Mouse (Mus musculus): ENCODE measurements at regions not wholly inside any gene's neighbourhood (a gene's known extent, or its start where the extent isn't known, plus 50 kb on each side); places are given as distances from the start of the nearest gene placed in this dataset.
A peak's percentile ranks its signal among the peaks of the same experiment; 100 is the strongest.
"Not testable (repeated sequence)": the region's sequence is repeated elsewhere in the genome, so short reads cannot be mapped to it uniquely, and the experiment has no call there.

GRCm38 (mm10) chr12:47164736-47165135 lies 346.0 kb upstream of the Nova1 start:
- peak; percentile 77 for ATAC-seq (ENCODE audit: insufficient number of reproducible peaks, low FRiP score, low TSS enrichment)

DNA sequence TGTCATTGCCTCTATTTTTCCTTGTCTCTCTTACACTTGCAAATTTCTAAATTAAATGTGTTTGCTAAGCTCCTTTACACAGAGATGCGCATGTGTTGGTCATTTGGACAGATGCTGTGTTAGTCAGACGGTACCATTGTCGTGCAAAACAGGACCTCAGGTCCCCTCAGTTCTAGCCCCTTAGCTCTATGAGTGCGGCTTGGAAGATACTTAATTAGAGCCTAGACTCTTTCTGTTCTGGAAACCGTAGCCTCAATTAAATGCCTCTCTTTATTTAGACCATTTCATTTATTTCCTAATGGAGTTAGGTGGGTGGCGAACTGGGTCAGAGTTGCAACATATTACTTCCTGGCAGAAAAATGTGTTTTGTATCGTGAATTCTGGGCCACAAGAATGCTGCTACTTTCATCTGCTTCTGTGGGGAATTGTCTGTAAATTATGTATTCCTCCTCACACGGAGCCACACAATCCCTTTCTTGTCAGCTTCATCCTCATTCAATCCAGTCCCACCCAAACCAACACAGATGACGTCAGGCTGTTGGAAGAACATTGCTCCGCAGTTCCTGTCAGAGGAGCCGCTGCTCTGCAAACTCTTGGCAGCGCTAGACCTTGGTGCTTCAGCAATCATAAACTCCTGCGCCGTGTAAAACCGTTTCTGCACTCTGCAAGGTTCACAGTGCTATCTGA lies 345.4 kb upstream of the Nova1 start:
- peak; percentile 72 for ATAC-seq (ENCODE audit: insufficient number of reproducible peaks, low FRiP score, low TSS enrichment)

DNA sequence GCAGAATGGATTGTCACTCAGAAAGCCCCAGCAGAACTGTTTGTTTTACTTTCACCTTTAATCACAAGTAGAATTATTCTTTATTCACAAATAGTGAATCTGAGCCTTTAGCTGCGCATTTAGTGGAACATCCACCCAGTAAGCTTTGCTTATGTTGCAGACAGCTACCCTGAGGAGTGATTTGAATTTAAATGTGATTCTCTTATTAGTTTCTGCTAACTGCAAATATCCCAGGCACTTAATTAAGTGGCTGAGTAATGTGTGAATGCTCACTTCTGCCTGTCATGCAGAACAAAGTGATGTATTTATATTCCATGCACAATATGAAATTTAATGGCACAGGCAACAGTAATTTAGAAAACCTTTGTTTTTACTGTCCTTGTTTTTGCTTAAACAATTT lies 344.4 kb upstream of the Nova1 start:
- ATAC-seq (ENCODE audit: insufficient number of reproducible peaks, low FRiP score, low TSS enrichment), result no peak

- ATAC-seq (ENCODE audit: insufficient number of reproducible peaks, low FRiP score, low TSS enrichment), result peak; percentile 76
Measured at GRCm38 (mm10) chr12:47162624-47163151, 344.0 kb upstream of the Nova1 start.

DNA sequence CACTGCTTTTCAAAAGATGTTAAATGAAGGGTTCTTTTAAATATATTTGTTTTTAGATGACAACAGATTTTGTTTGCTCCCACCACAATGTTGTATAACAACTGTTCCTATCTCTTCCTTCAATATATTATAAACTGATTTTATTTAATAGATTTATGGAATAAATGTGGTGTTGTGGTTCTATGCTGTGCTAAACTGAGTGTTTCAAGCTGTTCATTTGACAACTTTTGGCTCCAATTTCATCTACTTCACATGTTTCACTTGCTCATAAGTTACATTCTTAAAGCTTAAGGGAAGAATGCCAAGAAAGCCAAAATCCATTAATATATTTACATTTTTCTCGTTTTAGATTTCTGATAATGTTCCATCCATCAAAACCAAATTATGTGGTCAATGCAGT lies 341.9 kb upstream of the Nova1 start:
- no peak for ATAC-seq (ENCODE audit: insufficient number of reproducible peaks, low FRiP score, low TSS enrichment)

- ATAC-seq (ENCODE audit: insufficient number of reproducible peaks, low FRiP score, low TSS enrichment), result not testable (repeated sequence)
Measured at GRCm38 (mm10) chr12:47155916-47156315, 337.2 kb upstream of the Nova1 start.

DNA sequence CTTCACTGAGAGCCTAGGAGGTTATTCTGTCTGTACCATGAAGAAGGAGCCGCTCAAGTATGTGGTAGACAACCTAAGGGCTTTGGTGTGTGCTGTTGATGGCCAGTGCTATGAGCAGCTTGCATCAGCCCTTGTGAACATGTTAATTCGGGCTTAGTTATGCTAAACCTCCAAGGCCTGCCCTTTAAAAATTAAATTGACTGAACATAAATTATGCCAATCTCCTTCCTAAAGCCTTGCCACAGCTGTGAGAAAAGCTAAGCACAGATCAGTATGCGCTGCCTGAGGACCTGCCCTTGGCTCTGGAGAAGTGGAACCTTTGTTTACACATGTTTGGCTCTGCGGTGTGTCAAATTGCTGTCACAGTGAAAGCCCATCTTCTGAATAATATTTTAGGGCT lies 321.9 kb upstream of the Nova1 start:
- ATAC-seq (ENCODE audit: insufficient number of reproducible peaks, low FRiP score, low TSS enrichment), result no peak

DNA sequence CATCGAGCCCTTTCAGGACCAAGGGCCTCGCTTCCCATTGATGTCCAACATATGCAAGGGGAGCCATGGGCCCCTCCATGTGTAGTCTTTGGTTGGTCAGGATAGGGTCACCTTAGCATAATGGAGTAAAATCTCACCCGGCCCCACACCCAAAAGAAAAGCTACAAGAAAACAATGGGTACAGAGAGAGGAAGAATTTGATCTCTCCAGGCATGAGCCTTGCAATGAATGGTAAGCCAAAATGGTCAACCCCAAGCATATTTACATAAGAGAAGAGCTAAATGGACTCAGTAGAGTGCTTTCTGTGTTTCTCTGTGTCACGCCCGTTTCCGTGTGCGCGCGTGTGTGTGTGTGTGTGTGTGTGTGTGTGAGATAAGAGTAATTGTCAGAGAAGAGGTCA lies 311.1 kb upstream of the Nova1 start:
- no peak for ATAC-seq (ENCODE audit: insufficient number of reproducible peaks, low FRiP score, low TSS enrichment)

DNA sequence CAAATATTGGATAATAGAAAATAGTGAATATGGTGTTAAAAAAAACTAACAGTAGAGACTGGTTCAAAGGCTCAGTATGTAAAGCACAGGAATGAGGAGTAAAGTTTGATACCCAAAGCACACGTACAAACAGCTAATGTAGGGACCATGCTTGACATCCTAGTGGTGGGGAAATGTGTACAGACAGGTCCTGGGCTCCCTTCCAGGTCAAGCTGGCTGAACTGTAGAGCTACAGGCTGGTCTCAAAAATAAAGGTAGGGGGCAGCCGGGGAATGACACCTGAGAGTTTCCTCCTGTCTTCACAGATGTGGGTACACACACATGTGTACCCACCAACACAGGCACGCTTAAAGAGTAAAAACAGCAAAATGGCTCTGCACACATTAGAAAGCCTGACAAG lies 309.9 kb upstream of the Nova1 start:
- ATAC-seq (ENCODE audit: insufficient number of reproducible peaks, low FRiP score, low TSS enrichment), result no peak

- ATAC-seq (ENCODE audit: insufficient number of reproducible peaks, low FRiP score, low TSS enrichment), result no peak
Measured at GRCm38 (mm10) chr12:47121426-47121825, 302.7 kb upstream of the Nova1 start.

DNA sequence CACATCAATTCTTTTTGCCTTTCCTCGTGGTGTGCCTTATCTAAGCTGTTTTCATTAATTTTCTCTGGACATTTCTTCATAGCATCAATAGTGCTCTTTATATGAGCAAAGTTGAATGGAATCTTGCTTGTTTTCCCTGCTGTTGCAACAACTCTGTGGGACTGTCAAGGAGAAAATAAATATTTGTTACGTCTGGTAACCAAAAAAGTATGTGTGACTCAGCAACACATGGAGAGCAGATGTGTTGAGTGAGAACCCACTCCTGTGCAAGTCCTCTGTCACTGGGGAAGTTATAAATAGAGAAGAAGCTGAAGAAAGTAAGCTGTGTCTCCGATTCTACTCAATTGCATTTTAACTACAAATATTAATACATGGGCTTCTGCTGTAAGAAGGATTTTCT lies 298.8 kb upstream of the Nova1 start:
- ATAC-seq (ENCODE audit: insufficient number of reproducible peaks, low FRiP score, low TSS enrichment), result no peak

DNA sequence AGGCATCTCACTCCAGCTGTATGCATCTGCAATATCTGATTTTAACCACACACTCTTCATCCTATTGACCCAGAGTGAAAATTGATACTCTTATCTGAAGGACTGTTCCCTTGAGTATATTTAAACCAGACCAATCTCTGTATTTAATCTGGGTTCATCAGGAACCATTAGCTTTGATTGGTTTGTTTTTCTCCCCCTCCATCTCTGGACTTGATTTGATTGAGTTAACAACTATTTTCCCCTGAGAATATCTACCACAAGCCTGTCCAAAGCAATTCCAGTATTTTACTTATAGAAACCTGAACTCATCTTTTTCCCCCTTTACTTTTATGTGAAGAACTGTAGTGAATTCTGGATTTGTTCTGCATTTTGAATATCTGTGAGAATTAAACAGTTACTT lies 270.5 kb upstream of the Nova1 start:
- no peak for ATAC-seq (ENCODE audit: insufficient number of reproducible peaks, low FRiP score, low TSS enrichment)

- no peak for ATAC-seq (ENCODE audit: insufficient number of reproducible peaks, low FRiP score, low TSS enrichment)
Measured at GRCm38 (mm10) chr12:47074961-47075360, 256.2 kb upstream of the Nova1 start.

DNA sequence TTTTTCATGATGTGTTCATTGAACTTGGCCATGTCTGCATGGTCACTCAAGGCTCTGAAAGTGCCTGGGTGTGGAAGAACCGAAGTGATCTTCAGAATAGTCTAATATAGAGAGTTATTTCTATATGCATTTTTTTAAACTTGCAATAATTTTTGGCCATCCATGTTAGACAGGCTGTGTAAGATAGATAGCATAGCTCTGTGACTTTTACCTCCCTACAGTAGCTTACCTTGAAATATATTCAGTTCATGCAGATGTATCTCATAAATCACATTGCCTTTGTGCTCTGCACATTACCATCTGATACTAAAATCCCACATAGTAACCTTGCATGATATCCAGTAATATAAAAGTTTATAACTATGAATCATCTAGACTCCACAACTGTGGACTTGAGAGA lies 233.7 kb upstream of the Nova1 start:
- no peak for ATAC-seq (ENCODE audit: insufficient number of reproducible peaks, low FRiP score, low TSS enrichment)

- ATAC-seq (ENCODE audit: insufficient number of reproducible peaks, low FRiP score, low TSS enrichment), result no peak
Measured at GRCm38 (mm10) chr12:47020810-47021348, 202.2 kb upstream of the Nova1 start.

- ATAC-seq (ENCODE audit: insufficient number of reproducible peaks, low FRiP score, low TSS enrichment), result no peak
Measured at GRCm38 (mm10) chr12:46992343-46992742, 173.6 kb upstream of the Nova1 start.

- ATAC-seq (ENCODE audit: insufficient number of reproducible peaks, low FRiP score, low TSS enrichment), result no peak
Measured at GRCm38 (mm10) chr12:46988972-46989371, 170.2 kb upstream of the Nova1 start.

GRCm38 (mm10) chr12:46950223-46950779 lies 131.6 kb upstream of the Nova1 start:
- no peak for ATAC-seq (ENCODE audit: insufficient number of reproducible peaks, low FRiP score, low TSS enrichment)

DNA sequence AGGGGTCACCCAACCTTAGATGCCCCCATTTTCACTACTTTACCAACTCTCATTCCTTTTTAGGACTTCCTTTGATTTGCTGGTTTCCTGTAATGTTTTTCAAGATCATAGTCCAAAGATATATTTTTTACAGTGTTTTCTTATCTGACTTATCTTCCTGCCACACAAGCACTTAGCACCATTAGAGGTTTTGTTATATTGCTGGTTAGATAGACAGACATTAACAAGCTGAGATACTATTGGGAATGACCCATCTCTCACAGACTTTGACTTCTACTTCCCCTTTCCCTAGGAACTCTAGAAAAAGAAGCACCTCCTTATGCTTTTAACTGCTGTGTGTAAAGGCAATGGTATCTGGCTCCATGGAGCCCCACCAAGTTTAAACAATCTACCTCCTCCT lies 127.0 kb upstream of the Nova1 start:
- no peak for ATAC-seq (ENCODE audit: insufficient number of reproducible peaks, low FRiP score, low TSS enrichment)

DNA sequence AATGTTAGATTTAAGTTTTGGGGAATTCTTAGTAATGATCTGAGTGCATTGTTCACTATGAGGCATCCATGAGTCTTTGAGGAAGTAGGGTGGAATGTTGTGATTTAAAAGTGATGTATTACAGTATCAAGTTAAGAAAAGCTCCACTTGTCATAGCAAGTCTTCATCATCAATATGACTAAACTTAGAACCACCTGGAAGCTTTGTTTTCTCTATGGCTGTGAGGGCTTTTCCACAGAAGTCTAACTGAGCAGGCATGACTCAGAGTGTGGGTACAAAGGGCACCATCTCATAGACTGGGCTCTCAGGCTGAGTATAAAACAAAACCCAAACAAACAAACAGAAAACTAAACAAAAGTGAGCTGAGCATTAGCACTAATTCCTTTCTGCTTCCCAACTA lies 112.4 kb upstream of the Nova1 start:
- no peak for ATAC-seq (ENCODE audit: insufficient number of reproducible peaks, low FRiP score, low TSS enrichment)

DNA sequence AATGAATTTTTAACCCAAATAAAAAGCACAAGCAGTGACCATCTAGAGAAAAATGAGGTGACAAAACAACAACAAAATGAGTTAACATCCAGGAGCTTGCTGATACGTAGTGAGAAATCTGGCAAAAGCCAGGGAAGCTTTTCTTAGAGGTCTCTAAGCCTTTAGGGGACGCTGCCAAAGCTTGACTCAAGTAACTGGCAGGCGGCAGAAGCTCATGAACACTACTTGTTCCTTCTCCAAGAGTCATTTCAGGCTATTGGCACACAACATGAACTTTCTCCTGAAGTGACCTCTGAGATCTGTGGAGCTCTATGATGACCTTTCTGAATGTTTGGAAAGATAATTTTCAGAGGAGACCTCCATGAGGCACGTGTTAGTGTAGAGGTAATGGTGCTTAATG lies 98.6 kb upstream of the Nova1 start:
- ATAC-seq (ENCODE audit: insufficient number of reproducible peaks, low FRiP score, low TSS enrichment), result no peak

- ATAC-seq (ENCODE audit: insufficient number of reproducible peaks, low FRiP score, low TSS enrichment), result no peak
Measured at GRCm38 (mm10) chr12:46878164-46878563, 59.4 kb upstream of the Nova1 start.
